Mouse (Mus musculus) forebrain, postnatal 0 days (tissue): ENCODE results near the gene Xntrpc. TPM values are rescaled to one million over a fixed set of nuclear protein-coding genes. Genes with fewer than 3 reads are reported as not detected.

Experiments
- ATAC-seq: fragments of 200-750 bp; cut with Nextera tagmentation; 2 replicates; pipeline ENCODE4 v1.8.0; 2017; ENCODE audit warnings: mild to moderate bottlenecking, moderate library complexity
- DNase-seq: peaks from one replicate; pipeline ENCODE4 v3.0.0-alpha.2; 2015
- H3K27ac ChIP-seq: fragments of 300-500 bp; sonication (generic); 2 replicates; pipeline ENCODE4 v1.5.1; 2014; ENCODE audit warnings: low read depth, mild to moderate bottlenecking, antibody characterized with exemption, low read length, moderate library complexity, mixed read lengths
- H3K27me3 ChIP-seq: fragments of 300-500 bp; sonication (generic); 2 replicates; pipeline ENCODE4 v1.6.1; 2014; ENCODE audit warnings: mild to moderate bottlenecking, low read length, mixed read lengths; ENCODE audit not compliant: insufficient read depth
- H3K36me3 ChIP-seq: fragments of 300-500 bp; sonication (generic); 2 replicates; pipeline ENCODE4 v1.6.1; 2014; ENCODE audit warnings: mild to moderate bottlenecking, moderate library complexity; ENCODE audit not compliant: insufficient read depth
- H3K4me1 ChIP-seq: fragments of 300-500 bp; sonication (generic); 2 replicates; pipeline ENCODE4 v1.6.1; 2014; ENCODE audit warnings: antibody characterized with exemption; ENCODE audit not compliant: insufficient read depth
- H3K4me2 ChIP-seq: fragments of 300-500 bp; sonication (generic); 2 replicates; pipeline ENCODE4 v1.6.1; 2014; ENCODE audit warnings: low read depth, mild to moderate bottlenecking, moderate library complexity
- H3K4me3 ChIP-seq: fragments of 300-500 bp; sonication (generic); 2 replicates; pipeline ENCODE4 v1.5.1; 2014; ENCODE audit warnings: low read depth, low read length, mixed read lengths
- H3K9ac ChIP-seq: fragments of 300-500 bp; sonication (generic); 2 replicates; pipeline ENCODE4 v1.6.1; 2014; ENCODE audit warnings: mild to moderate bottlenecking
- H3K9me3 ChIP-seq: fragments of 300-500 bp; sonication (generic); 2 replicates; pipeline ENCODE4 v1.6.1; 2016; ENCODE audit warnings: low read length
- CTCF ChIP-seq: sonication (generic); IDR thresholded peaks from 2 replicates; pipeline ENCODE4 v1.5.1; 2016; ENCODE audit warnings: antibody characterized with exemption, control low read depth, low read depth
- WGBS: fragments of 180-500 bp; shearing (Covaris S2); extraction: QIAGEN DNeasy Blood & Tissue Kit; methylation state at CpG from one replicate; pipeline ENCODE4 v1.1.7; 2014; 5-methylcytosine and 5-hydroxymethylcytosine counted together
- polyA plus RNA-seq: library from polyadenylated mRNA; unstranded; fragments of >200 nt; fragmentation: Nextera tagmentation; extraction: Ambion mirVana; gene quantifications from 2 replicates; pipeline ENCODE4 v1.2.1, GENCODE M21; 2015
- total RNA-seq: library from RNA; depleted of rRNA; stranded (reverse); fragments of >200 nt; gene quantifications from 2 replicates; pipeline ENCODE4 v1.2.3, GENCODE M21; 2014

Xntrpc gene
- total and polyA plus RNA-seq, 2 experiments from 2014 or later = 0.58 to 1.3 TPM

GRCm38 (mm10) chr7:102061353-102061752 lies 4.2 kb upstream of the Xntrpc start:
- no peak for TF ChIP-seq CTCF
- H3K27me3 ChIP-seq = no peaks in the 10 kb centered on the region
- no peak for DNase-seq
- H3K27ac ChIP-seq = no peak overlapping the region
- peaks cover 7% of the 10 kb centered on the region; the same call in 1 of the 2 replicates for H3K4me1 ChIP-seq
- no peak overlapping the region for H3K4me3 ChIP-seq
- H3K9me3 ChIP-seq = no peaks in the 10 kb centered on the region
- 0 out of 2 replicates have a peak, but pooled peaks cover 4% of the 10 kb centered on the region for H3K36me3 ChIP-seq
- 92% methylated on average over 3 of the region's 3 CpGs for WGBS
- H3K9ac ChIP-seq = no peak overlapping the region
- no peak overlapping the region for H3K4me2 ChIP-seq
- ATAC-seq = no peak

GRCm38 (mm10) chr7:102062203-102062602 lies 3.3 kb upstream of the Xntrpc start:
- H3K4me2 ChIP-seq = no peak overlapping the region
- DNase-seq = no peak
- H3K36me3 ChIP-seq = 0 out of 2 replicates have a peak, but pooled peaks cover 4% of the 10 kb centered on the region
- WGBS = 89% methylated on average over 1 of the region's 1 CpGs
- peaks cover 7% of the 10 kb centered on the region; the same call in 1 of the 2 replicates for H3K4me1 ChIP-seq
- no peak overlapping the region; the same call in 1 of the 2 replicates for H3K9ac ChIP-seq
- no peaks in the 10 kb centered on the region for H3K27me3 ChIP-seq
- TF ChIP-seq CTCF = no peak
- H3K9me3 ChIP-seq = no peaks in the 10 kb centered on the region
- no peak overlapping the region for H3K4me3 ChIP-seq
- H3K27ac ChIP-seq = no peak overlapping the region
- no peak for ATAC-seq

- no peak overlapping the region for H3K27ac ChIP-seq
- H3K4me3 ChIP-seq = peak overlapping the region; percentile 83
- H3K4me2 ChIP-seq = peak overlapping the region; percentile 73
- no peak for ATAC-seq
- 93% methylated on average over 9 of the region's 9 CpGs for WGBS
- no peaks in the 10 kb centered on the region for H3K9me3 ChIP-seq
- peaks cover 7% of the 10 kb centered on the region; the same call in 1 of the 2 replicates for H3K4me1 ChIP-seq
- no peak for TF ChIP-seq CTCF
- DNase-seq = no peak
- no peak overlapping the region for H3K9ac ChIP-seq
- no peaks in the 10 kb centered on the region for H3K27me3 ChIP-seq
- 0 out of 2 replicates have a peak, but pooled peaks cover 3% of the 10 kb centered on the region for H3K36me3 ChIP-seq
Measured at GRCm38 (mm10) chr7:102063891-102064290, 1.6 kb upstream of the Xntrpc start.

GRCm38 (mm10) chr7:102064655-102065045 lies 863 bp upstream of the Xntrpc start:
- Histone ChIP-seq H3K4me2 (peak overlapping the region; percentile 73), H3K9me3 (no peaks in the 10 kb centered on the region), H3K9ac (peak overlapping the region; percentile 77), H3K27me3 (no peaks in the 10 kb centered on the region), H3K4me3 (peak overlapping the region; percentile 83), H3K36me3 (no peaks in the 10 kb centered on the region), H3K27ac (peak overlapping the region; percentile 88), H3K4me1 (peaks cover 7% of the 10 kb centered on the region; the same call in 1 of the 2 replicates)
- 3% methylated on average over 9 of the region's 9 CpGs for WGBS
- DNase-seq (no peak), ATAC-seq (peak; percentile 30)
- no peak for TF ChIP-seq CTCF

- no peak overlapping the region for H3K9ac ChIP-seq
- no peak for TF ChIP-seq CTCF
- no peak overlapping the region for H3K27ac ChIP-seq
- no peaks in the 10 kb centered on the region for H3K36me3 ChIP-seq
- H3K27me3 ChIP-seq = no peaks in the 10 kb centered on the region
- ATAC-seq (no peak), DNase-seq (no peak)
- H3K9me3 ChIP-seq = no peaks in the 10 kb centered on the region
- peaks cover 7% of the 10 kb centered on the region; the same call in 1 of the 2 replicates for H3K4me1 ChIP-seq
- WGBS = 77% methylated on average over 6 of the region's 6 CpGs
- peak overlapping the region; percentile 83 for H3K4me3 ChIP-seq
- H3K4me2 ChIP-seq = peak overlapping the region; percentile 73
Measured at GRCm38 (mm10) chr7:102066363-102066762, 850 bp downstream of the Xntrpc start.

GRCm38 (mm10) chr7:102076714-102077296 lies 11.3 kb downstream of the Xntrpc start:
- Histone ChIP-seq H3K9ac (no peak overlapping the region), H3K4me3 (no peak overlapping the region), H3K27ac (no peak overlapping the region), H3K9me3 (no peaks in the 10 kb centered on the region), H3K36me3 (peaks cover 70% of the 10 kb centered on the region), H3K27me3 (no peaks in the 10 kb centered on the region), H3K4me2 (no peak overlapping the region), H3K4me1 (no peaks in the 10 kb centered on the region)
- peak; percentile 65 for TF ChIP-seq CTCF
- DNase-seq (peak; percentile 17), ATAC-seq (no peak)
- WGBS = 81% methylated on average over 7 of the region's 7 CpGs

- TF ChIP-seq CTCF = peak; percentile 76
- ATAC-seq = peak; percentile 72; the same call in 1 of the 2 replicates
- Histone ChIP-seq H3K9me3 (no peaks in the 10 kb centered on the region), H3K4me3 (no peak overlapping the region), H3K27ac (no peak overlapping the region), H3K4me2 (no peak overlapping the region), H3K27me3 (no peaks in the 10 kb centered on the region), H3K36me3 (peaks cover 74% of the 10 kb centered on the region), H3K9ac (no peak overlapping the region), H3K4me1 (no peaks in the 10 kb centered on the region)
- peak; percentile 56 for DNase-seq
- 73% methylated on average over 7 of the region's 7 CpGs for WGBS
Measured at GRCm38 (mm10) chr7:102078517-102078916, 13.0 kb downstream of the Xntrpc start.
